Mouse (Mus musculus) embryo, embryonic 9.5 days (tissue): ENCODE data around the gene Lrrc4.

Experiments
- DNase-seq: peaks from one replicate; pipeline ENCODE4 v3.0.0-alpha.2; 2017; ENCODE audit errors: extremely low spot score

Gene Lrrc4

GRCm38 (mm10) chr6:28854598-28854997 is 23.1 kb upstream of the Lrrc4 start:
- no peak for DNase-seq

- no peak for DNase-seq
Measured at GRCm38 (mm10) chr6:28853654-28854053, 22.1 kb upstream of the Lrrc4 start.

GRCm38 (mm10) chr6:28853164-28853563 is 21.6 kb upstream of the Lrrc4 start:
- DNase-seq, result no peak

- no peak for DNase-seq
Measured at GRCm38 (mm10) chr6:28852342-28852741, 20.8 kb upstream of the Lrrc4 start.

GRCm38 (mm10) chr6:28850326-28850900 is 18.9 kb upstream of the Lrrc4 start:
- no peak for DNase-seq

- no peak for DNase-seq
Measured at GRCm38 (mm10) chr6:28849317-28849716, 17.8 kb upstream of the Lrrc4 start.

GRCm38 (mm10) chr6:28848891-28849290 is 17.3 kb upstream of the Lrrc4 start:
- DNase-seq, result no peak

- no peak for DNase-seq
Measured at GRCm38 (mm10) chr6:28848285-28848794, 16.8 kb upstream of the Lrrc4 start.

GRCm38 (mm10) chr6:28847616-28848015 is 16.1 kb upstream of the Lrrc4 start:
- no peak for DNase-seq

GRCm38 (mm10) chr6:28845610-28846009 is 14.1 kb upstream of the Lrrc4 start:
- DNase-seq, result no peak

GRCm38 (mm10) chr6:28842375-28843276 is 11.1 kb upstream of the Lrrc4 start:
- no peak for DNase-seq

- no peak for DNase-seq
Measured at GRCm38 (mm10) chr6:28841569-28841968, 10.0 kb upstream of the Lrrc4 start.

GRCm38 (mm10) chr6:28836600-28836999 is 5.1 kb upstream of the Lrrc4 start:
- DNase-seq, result no peak

GRCm38 (mm10) chr6:28834046-28834445 is 2.5 kb upstream of the Lrrc4 start:
- DNase-seq, result no peak

- DNase-seq, result peak; percentile 58
Measured at GRCm38 (mm10) chr6:28833380-28833822, 1.9 kb upstream of the Lrrc4 start.

- peak; percentile 68 for DNase-seq
Measured at GRCm38 (mm10) chr6:28832751-28833291, 1.3 kb upstream of the Lrrc4 start.

GRCm38 (mm10) chr6:28831854-28832750 is 555 bp upstream of the Lrrc4 start:
- DNase-seq, result peak; percentile 55

- no peak for DNase-seq
Measured at GRCm38 (mm10) chr6:28830306-28830705, 1.2 kb downstream of the Lrrc4 start.

GRCm38 (mm10) chr6:28828593-28828992 is 3.0 kb downstream of the Lrrc4 start:
- peak; percentile 24 for DNase-seq

- no peak for DNase-seq
Measured at GRCm38 (mm10) chr6:28827565-28827964, 4.0 kb downstream of the Lrrc4 start.

GRCm38 (mm10) chr6:28826689-28827389 is 4.7 kb downstream of the Lrrc4 start:
- no peak for DNase-seq
